Mouse (Mus musculus) heart, embryonic 10.5 days (tissue): ENCODE data around the gene Rae1. TPM values are rescaled to one million over a fixed set of nuclear protein-coding genes. Genes with fewer than 3 reads are reported as not detected.

Experiments
- DNase-seq: peaks from one replicate; pipeline ENCODE4 v3.0.0-alpha.2; 2017; ENCODE audit warnings: low spot score
- H3K27ac ChIP-seq: fragments of 300-500 bp; sonication (generic); 2 replicates; pipeline ENCODE4 v1.5.1; 2016; ENCODE audit warnings: mild to moderate bottlenecking
- H3K27me3 ChIP-seq: fragments of 300-500 bp; sonication (generic); 2 replicates; pipeline ENCODE4 v1.6.1; 2016; ENCODE audit warnings: mild to moderate bottlenecking; ENCODE audit not compliant: poor library complexity, insufficient read depth, severe bottlenecking
- H3K36me3 ChIP-seq: fragments of 300-500 bp; sonication (generic); 2 replicates; pipeline ENCODE4 v1.6.1; 2016; ENCODE audit warnings: mild to moderate bottlenecking, moderate library complexity
- H3K4me1 ChIP-seq: fragments of 300-500 bp; sonication (generic); 2 replicates; pipeline ENCODE4 v1.6.1; 2016; ENCODE audit warnings: mild to moderate bottlenecking
- H3K4me3 ChIP-seq: fragments of 300-500 bp; sonication (generic); 2 replicates; pipeline ENCODE4 v1.5.1; 2016; ENCODE audit warnings: mild to moderate bottlenecking, moderate library complexity
- H3K9me3 ChIP-seq: fragments of 300-500 bp; sonication (generic); 2 replicates; pipeline ENCODE4 v1.6.1; 2016; ENCODE audit warnings: mild to moderate bottlenecking, moderate library complexity
- WGBS: fragments of 180-500 bp; shearing (Covaris S2); methylation state at CpG from one replicate; pipeline ENCODE4 v1.1.7; 2016; 5-methylcytosine and 5-hydroxymethylcytosine counted together
- polyA plus RNA-seq: library from polyadenylated mRNA; unstranded; fragments of >200 nt; fragmentation: Nextera tagmentation; extraction: Ambion mirVana; gene quantifications from 2 replicates; pipeline ENCODE4 v1.2.1, GENCODE M21; 2016

Gene Rae1
- polyA plus RNA-seq, 1 experiment from 2014 or later = 162 TPM

- H3K27me3 ChIP-seq = peaks cover 9% of the 10 kb centered on the region
- peaks cover 81% of the 10 kb centered on the region for H3K4me1 ChIP-seq
- H3K36me3 ChIP-seq = peaks cover 53% of the 10 kb centered on the region
- DNase-seq = no peak
- no peaks in the 10 kb centered on the region for H3K9me3 ChIP-seq
- H3K4me3 ChIP-seq = peak overlapping the region; percentile 91
- WGBS = 62% methylated on average over 7 of the region's 7 CpGs
- peak overlapping the region; percentile 91; the same call in 1 of the 2 replicates for H3K27ac ChIP-seq
These were observed 23.5 kb downstream of the Rae1 start for GRCm38 (mm10) chr2:173023371-173023851.

GRCm38 (mm10) chr2:173023966-173024365, 24.0 kb downstream of the Rae1 start:
- WGBS = 72% methylated on average over 4 of the region's 4 CpGs
- H3K27ac ChIP-seq = peak overlapping the region; percentile 67; the same call in 1 of the 2 replicates

GRCm38 (mm10) chr2:173024392-173024791, 24.5 kb downstream of the Rae1 start:
- H3K27ac ChIP-seq = peak overlapping the region; percentile 67

More at GRCm38 (mm10) chr2:173023966-173024365, 24.0 kb downstream of the Rae1 start:
- Histone ChIP-seq H3K4me3 (peak overlapping the region; percentile 91), H3K4me1 (peaks cover 81% of the 10 kb centered on the region), H3K9me3 (no peaks in the 10 kb centered on the region), H3K27me3 (peaks cover 9% of the 10 kb centered on the region), H3K36me3 (peaks cover 59% of the 10 kb centered on the region)
- no peak for DNase-seq

GRCm38 (mm10) chr2:173024938-173025337, 25.0 kb downstream of the Rae1 start:
- H3K27ac ChIP-seq = peak overlapping the region; percentile 54
- peaks cover 9% of the 10 kb centered on the region for H3K27me3 ChIP-seq
- peaks cover 81% of the 10 kb centered on the region for H3K4me1 ChIP-seq
- H3K9me3 ChIP-seq = no peaks in the 10 kb centered on the region
- peak overlapping the region; percentile 91 for H3K4me3 ChIP-seq
- 22% methylated on average over 4 of the region's 4 CpGs for WGBS
- no peak for DNase-seq
- H3K36me3 ChIP-seq = peaks cover 69% of the 10 kb centered on the region

More at GRCm38 (mm10) chr2:173024392-173024791, 24.5 kb downstream of the Rae1 start:
- DNase-seq = no peak
- Histone ChIP-seq H3K4me1 (peaks cover 81% of the 10 kb centered on the region), H3K27me3 (peaks cover 9% of the 10 kb centered on the region), H3K4me3 (peak overlapping the region; percentile 91), H3K36me3 (peaks cover 63% of the 10 kb centered on the region), H3K9me3 (no peaks in the 10 kb centered on the region)
- WGBS = 61% methylated on average over 8 of the region's 8 CpGs

GRCm38 (mm10) chr2:173026286-173026685, 26.4 kb downstream of the Rae1 start:
- DNase-seq = no peak
- peak overlapping the region; percentile 70; the same call in 1 of the 2 replicates for H3K27ac ChIP-seq
- peak overlapping the region; percentile 91; the same call in 1 of the 2 replicates for H3K4me3 ChIP-seq
- no peaks in the 10 kb centered on the region for H3K27me3 ChIP-seq
- 75% methylated on average over 5 of the region's 5 CpGs for WGBS
- no peaks in the 10 kb centered on the region for H3K9me3 ChIP-seq
- peaks cover 82% of the 10 kb centered on the region for H3K36me3 ChIP-seq
- peaks cover 88% of the 10 kb centered on the region for H3K4me1 ChIP-seq

GRCm38 (mm10) chr2:173026688-173027131, 26.8 kb downstream of the Rae1 start:
- H3K27me3 ChIP-seq = no peaks in the 10 kb centered on the region
- no peaks in the 10 kb centered on the region for H3K9me3 ChIP-seq
- WGBS = 72% methylated on average over 3 of the region's 3 CpGs
- peak overlapping the region; percentile 91 for H3K4me3 ChIP-seq
- H3K36me3 ChIP-seq = peaks cover 86% of the 10 kb centered on the region
- peak overlapping the region; percentile 70 for H3K27ac ChIP-seq
- no peak for DNase-seq
- H3K4me1 ChIP-seq = peaks cover 92% of the 10 kb centered on the region

- no peaks in the 10 kb centered on the region for H3K27me3 ChIP-seq
- H3K36me3 ChIP-seq = peaks cover 92% of the 10 kb centered on the region
- no peak for DNase-seq
- H3K4me1 ChIP-seq = peaks cover 98% of the 10 kb centered on the region
- no peaks in the 10 kb centered on the region for H3K9me3 ChIP-seq
- H3K27ac ChIP-seq = peak overlapping the region; percentile 70
- 79% methylated on average over 6 of the region's 6 CpGs for WGBS
- peak overlapping the region; percentile 91 for H3K4me3 ChIP-seq
These were observed 27.4 kb downstream of the Rae1 start for GRCm38 (mm10) chr2:173027169-173027823.

- no peaks in the 10 kb centered on the region for H3K27me3 ChIP-seq
- H3K9me3 ChIP-seq = no peaks in the 10 kb centered on the region
- peak overlapping the region; percentile 6; the same call in 1 of the 2 replicates for H3K27ac ChIP-seq
- peaks cover 99% of the 10 kb centered on the region for H3K36me3 ChIP-seq
- 70% methylated on average over 4 of the region's 4 CpGs for WGBS
- no peak overlapping the region for H3K4me3 ChIP-seq
- peaks cover 100% of the 10 kb centered on the region for H3K4me1 ChIP-seq
- no peak for DNase-seq
These were observed 28.0 kb downstream of the Rae1 start for GRCm38 (mm10) chr2:173027824-173028495.

- H3K9me3 ChIP-seq = no peaks in the 10 kb centered on the region
- peaks cover 100% of the 10 kb centered on the region for H3K36me3 ChIP-seq
- no peak for DNase-seq
- WGBS = 88% methylated on average over 3 of the region's 3 CpGs
- H3K4me3 ChIP-seq = no peak overlapping the region
- H3K27ac ChIP-seq = peak overlapping the region; percentile 17; the same call in 1 of the 2 replicates
- H3K27me3 ChIP-seq = no peaks in the 10 kb centered on the region
- peaks cover 100% of the 10 kb centered on the region for H3K4me1 ChIP-seq
These were observed 28.7 kb downstream of the Rae1 start for GRCm38 (mm10) chr2:173028508-173029031.

- WGBS = 66% methylated on average over 12 of the region's 12 CpGs
- H3K36me3 ChIP-seq = peaks cover 100% of the 10 kb centered on the region
These were observed 30.8 kb downstream of the Rae1 start for GRCm38 (mm10) chr2:173030591-173031338.

GRCm38 (mm10) chr2:173033531-173033930, 33.6 kb downstream of the Rae1 start:
- H3K27me3 ChIP-seq = no peaks in the 10 kb centered on the region
- H3K9me3 ChIP-seq = no peaks in the 10 kb centered on the region
- no peak overlapping the region for H3K4me3 ChIP-seq
- WGBS = 94% methylated on average over 13 of the region's 13 CpGs
- H3K36me3 ChIP-seq = peaks cover 78% of the 10 kb centered on the region
- H3K4me1 ChIP-seq = peaks cover 96% of the 10 kb centered on the region
- no peak for DNase-seq
- H3K27ac ChIP-seq = peak overlapping the region; percentile 3; the same call in 1 of the 2 replicates

More at GRCm38 (mm10) chr2:173030591-173031338, 30.8 kb downstream of the Rae1 start:
- no peak for DNase-seq
- H3K9me3 ChIP-seq = no peaks in the 10 kb centered on the region
- 0 out of 2 replicates have a peak overlapping the region, but pooled peaks have one; percentile 0 for H3K4me3 ChIP-seq
- H3K4me1 ChIP-seq = peaks cover 100% of the 10 kb centered on the region
- H3K27ac ChIP-seq = peak overlapping the region; percentile 57
- H3K27me3 ChIP-seq = no peaks in the 10 kb centered on the region

GRCm38 (mm10) chr2:173034998-173035397, 35.1 kb downstream of the Rae1 start:
- peaks cover 63% of the 10 kb centered on the region for H3K36me3 ChIP-seq
- WGBS = 12% methylated on average over 4 of the region's 4 CpGs
- H3K4me1 ChIP-seq = peaks cover 87% of the 10 kb centered on the region
- peak overlapping the region; percentile 75; the same call in 1 of the 2 replicates for H3K27ac ChIP-seq
- no peaks in the 10 kb centered on the region for H3K27me3 ChIP-seq
- peak; percentile 95 for DNase-seq
- H3K4me3 ChIP-seq = 0 out of 2 replicates have a peak overlapping the region, but pooled peaks have one; percentile 13
- no peaks in the 10 kb centered on the region for H3K9me3 ChIP-seq
